Mouse (Mus musculus): ENCODE measurements around the gene Abcb11.

The Abcb11 gene

DNA sequence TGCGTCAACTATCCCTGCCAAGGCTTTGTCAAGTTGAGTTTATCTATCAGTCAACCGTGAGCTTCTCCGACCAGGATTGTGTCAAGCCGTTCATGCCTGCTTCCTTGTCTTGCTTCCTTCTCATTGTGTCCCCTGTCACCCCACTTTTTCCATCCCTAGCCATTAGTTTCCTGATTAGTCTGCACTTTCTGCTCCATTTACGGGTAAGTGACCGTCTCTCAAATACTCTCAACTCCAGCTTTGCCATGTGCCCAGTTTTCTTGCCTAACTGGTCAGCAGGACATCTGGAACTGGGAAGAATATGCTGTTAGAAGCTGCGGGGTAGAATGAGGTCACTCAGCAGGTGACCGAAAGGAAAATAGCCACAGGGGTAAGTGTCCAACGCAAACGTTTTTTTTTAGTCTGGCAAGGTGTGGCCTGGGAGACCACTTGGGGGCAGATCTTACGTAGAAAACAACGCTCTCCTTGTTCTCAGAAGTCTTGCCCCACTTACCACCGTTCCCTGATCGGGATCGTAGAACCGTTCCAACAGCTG, 94.1 kb downstream of the Abcb11 start:
- DNase-seq, result no peak

GRCm38 (mm10) chr2:69247081-69247480, 95.3 kb downstream of the Abcb11 start:
- DNase-seq, result no peak

GRCm38 (mm10) chr2:69244924-69245323, 97.5 kb downstream of the Abcb11 start:
- DNase-seq, result no peak

GRCm38 (mm10) chr2:69239315-69239714, 103.1 kb downstream of the Abcb11 start:
- DNase-seq, result no peak

GRCm38 (mm10) chr2:69234976-69235678, 107.3 kb downstream of the Abcb11 start:
- DNase-seq, result no peak

GRCm38 (mm10) chr2:69232101-69232500, 110.3 kb downstream of the Abcb11 start:
- DNase-seq, result no peak

DNA sequence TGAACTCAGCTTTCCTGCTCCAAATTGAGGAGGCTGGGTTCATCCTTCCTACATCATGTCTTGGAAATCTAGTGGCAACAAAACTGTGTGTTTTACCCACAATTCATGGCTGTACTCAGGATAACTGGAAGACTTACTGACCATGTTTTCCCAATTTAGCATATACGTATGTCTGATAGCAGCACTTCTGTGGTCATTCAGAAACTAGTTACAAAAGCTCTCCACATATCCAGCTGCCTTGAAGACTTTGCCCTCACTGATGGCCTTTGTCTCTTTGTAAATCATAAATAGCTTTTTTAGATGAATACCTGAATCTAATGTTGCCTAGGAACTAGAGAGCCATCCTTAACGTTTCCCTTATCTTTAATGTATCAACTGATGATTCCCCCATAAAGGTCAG, 112.3 kb downstream of the Abcb11 start:
- DNase-seq, result no peak

GRCm38 (mm10) chr2:69228635-69229034, 113.8 kb downstream of the Abcb11 start:
- no peak for DNase-seq

- DNase-seq, result no peak
Observed at GRCm38 (mm10) chr2:69226876-69227275, 115.5 kb downstream of the Abcb11 start.

- no peak for DNase-seq
Observed at GRCm38 (mm10) chr2:69224724-69225123, 117.7 kb downstream of the Abcb11 start.

DNA sequence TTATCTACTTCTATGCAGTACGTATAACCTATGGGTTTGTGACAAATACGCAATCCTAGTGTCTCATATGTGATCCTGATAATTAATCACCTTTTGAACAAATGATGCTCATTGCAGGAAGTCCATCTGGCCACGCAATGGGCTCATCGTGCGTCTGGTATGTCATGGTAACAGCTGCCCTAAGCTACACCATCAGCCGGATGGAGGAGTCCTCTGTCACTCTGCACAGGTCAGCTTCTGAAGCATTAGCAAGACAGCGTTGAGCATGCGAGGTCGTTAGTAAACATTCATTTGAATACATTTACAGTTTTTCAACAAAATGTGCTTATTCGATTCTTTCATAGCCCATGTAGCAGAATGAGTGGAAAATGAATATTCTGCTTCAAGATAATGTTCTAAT, 119.6 kb downstream of the Abcb11 start:
- DNase-seq, result no peak

GRCm38 (mm10) chr2:69221868-69222416, 120.5 kb downstream of the Abcb11 start:
- DNase-seq, result no peak

DNA sequence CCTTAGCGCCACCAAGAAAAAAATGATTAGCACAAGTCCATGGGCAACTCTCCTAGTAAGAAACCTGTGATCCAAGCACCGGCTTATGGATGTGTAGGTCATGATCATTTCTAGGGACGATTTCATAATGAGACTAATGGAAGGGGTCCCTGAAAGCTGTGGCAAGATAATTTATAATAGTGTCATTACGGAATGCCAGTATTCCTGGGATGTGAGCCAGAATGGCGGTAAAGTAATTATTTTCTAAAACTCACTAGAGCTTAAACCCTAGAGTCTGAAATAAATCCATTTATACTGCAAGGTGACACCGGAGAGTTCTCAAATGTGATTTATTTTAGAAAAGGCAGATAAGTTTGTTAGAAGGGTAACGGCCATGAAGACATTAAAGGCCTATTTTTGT, 127.2 kb downstream of the Abcb11 start:
- no peak for DNase-seq

DNA sequence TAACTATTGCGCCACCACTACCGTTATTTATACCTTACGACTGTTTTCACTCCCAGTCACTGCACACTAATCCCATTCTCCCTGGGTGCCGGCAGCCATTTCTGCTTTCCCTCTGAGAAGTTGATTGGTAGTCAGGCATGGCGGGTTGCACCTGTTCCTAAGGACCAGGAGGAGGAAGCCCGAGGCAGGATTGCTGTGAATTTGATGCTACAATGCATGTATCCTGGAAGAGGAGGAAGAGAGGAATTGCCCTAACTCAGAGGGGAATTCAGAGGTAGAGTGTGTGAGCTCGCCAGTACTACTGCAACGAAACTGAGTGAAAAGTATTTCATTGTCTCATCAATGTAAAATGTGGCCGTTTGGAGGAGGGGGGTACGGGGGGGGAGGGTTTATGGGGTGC, 129.8 kb downstream of the Abcb11 start:
- no peak for DNase-seq

DNA sequence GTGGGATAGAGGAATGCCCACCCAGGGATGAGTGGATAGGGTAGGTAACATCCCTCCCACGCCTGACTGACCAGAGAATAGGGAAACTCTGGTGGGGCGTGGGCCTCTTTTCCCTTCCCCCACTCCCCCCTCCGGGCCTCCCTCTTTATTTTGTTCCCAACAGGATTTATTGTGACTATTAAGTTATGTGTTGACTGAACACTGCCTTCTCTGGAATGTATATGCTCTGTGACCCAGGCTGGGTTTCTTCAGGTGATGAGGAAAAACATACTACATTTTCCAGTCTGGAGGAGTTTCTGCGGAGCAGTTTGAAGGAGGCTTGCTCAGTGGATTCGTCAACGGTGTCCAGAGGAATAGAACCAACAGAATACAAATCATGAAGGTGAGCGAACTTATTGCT, 131.6 kb downstream of the Abcb11 start, which contains the start of gene G6pc2:
G6pc2 (plus strand) TSS at position 301 of the 400 bp plus-strand sequence.
- DNase-seq, result no peak

DNA sequence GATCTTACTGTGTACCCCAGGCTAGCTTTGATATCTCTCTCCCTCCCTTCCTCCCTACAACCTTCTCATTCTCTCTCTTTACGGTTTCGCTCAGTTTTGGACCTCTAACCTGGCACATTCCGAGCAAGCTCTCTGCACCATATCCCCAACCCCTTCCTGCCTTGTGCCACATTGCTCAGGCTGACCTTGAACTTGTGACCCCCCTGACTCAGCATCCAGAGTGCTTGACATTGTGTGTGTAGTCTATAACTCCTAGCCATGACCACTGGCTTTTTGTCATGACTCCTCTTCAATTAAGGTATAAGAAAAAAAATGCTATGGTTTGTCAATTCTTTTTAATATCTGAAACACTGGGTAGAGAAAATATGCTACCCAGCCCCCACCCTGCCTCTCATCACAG, 132.7 kb downstream of the Abcb11 start:
- no peak for DNase-seq

DNA sequence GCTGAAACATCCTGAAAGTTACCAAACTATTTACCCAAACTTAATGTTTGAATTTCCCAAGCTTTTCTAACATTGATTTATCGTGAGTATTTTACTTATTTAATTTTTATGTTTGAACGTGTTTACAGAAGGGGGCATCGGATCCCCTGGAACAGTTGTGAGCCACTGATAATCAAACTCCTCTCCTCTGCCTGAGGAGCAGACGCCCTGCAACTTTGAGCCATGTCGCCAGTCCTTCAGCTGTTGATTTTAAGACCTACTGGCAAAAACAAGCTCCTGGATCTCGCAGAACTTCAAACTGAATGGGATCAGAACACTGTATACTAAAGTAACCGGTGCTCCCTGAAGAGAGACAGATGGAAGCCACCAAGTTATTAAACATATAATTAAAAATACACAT, 135.9 kb downstream of the Abcb11 start:
- no peak for DNase-seq

DNA sequence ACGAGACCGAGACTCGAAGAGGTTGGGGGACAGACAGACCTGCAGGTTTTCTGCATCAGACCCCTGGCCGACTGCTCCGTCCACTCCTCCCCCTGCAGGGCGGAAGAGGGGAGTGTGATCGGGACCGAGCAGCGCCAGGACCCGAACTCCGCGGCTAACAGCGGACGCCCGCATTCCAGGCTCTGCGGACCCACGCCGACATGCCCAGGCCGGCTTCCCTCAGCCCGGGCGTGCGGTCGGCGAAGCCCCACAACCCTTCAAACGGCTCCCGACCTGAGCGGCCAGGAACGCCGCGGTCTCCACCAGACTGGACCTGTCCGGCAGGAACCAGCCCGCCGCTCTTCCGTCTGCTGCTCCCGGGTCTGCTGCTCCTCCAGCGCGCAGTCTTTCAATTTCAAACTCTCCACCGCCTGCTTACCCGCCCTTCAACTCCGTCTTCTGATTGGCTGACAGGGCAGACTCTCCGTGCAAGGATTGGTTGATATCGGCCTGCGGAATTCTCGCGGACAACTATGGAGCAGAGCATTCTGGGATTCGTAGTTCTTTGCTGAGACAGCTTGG, 136.5 kb downstream of the Abcb11 start, which contains the start of gene Spc25:
Spc25 (minus strand) TSS at position 404 of the 561 bp plus-strand sequence.
- peak; percentile 93 for DNase-seq

DNA sequence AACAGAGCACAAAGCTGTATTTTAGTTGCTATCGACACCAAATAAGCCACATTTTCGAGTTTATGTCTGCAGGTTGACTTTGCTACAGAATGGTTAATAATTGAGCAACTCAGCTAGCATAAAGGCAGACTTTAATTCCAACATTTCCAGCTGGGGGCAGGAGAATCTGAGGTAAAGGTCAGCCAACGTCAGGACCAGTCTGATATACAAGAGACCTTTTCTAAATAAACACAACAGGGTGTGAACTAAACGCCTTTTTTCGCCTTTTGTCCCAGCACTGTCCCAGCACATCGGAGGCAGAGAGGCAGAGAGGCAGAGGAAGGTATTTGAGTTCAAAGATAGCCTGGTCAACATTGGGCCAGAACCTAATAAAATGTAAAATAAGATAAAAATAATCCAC, 137.2 kb downstream of the Abcb11 start:
- no peak for DNase-seq

DNA sequence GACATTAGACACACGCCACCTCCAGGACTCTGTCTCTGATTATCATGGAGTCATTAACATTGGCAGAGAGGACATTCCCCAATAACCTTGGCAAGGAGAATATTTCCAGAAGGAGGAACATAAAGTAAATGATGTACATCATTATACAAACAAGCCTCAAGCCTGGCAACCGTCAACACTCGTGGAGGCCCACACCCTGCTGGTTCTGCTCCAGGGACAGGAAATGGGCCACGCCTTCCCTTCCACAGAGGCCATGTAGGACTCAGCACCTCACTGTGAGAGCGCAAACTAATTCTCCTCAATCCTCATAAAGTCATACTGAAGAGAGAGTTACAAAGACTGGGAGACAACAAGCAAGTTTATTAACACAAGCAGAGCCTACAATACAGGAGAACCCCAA, 148.9 kb downstream of the Abcb11 start:
- no peak for DNase-seq

DNA sequence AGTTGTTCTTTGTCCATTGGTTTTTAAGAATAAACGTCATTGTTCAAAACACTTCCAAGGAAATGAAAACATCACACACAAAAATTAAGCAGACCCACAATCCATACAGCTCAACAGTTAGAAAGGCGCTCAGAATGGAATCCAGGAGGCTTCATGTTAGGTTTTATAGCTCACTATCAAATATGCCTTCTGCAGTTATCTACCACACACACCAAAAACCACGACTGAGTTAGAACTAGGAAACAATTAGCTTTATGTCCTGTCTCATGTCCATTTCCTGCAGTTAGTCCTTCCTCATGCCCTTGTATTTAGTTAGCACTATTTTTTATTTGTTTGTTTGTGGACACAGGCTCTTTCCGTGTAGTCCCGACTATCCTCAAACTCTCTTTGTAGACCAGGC, 151.4 kb downstream of the Abcb11 start:
- DNase-seq, result no peak

DNA sequence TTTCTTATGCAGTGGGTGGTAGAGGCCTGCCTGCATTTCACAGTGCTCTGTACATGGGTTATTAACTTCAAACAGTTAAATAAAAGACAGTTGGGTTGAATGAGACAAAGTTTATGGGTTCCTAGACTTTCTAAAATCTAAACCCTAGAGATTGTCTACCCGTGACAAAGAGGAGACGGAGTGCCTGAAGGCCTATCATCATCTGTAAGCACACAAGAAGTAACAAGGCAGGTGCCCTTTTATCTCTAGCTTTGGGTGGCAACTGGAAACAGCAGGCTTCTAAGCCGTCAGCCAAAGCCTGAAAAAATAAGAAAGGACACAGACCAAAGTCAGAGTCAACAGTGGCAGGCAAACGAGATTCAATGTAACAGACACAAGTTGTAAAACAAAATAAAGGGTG, 153.2 kb downstream of the Abcb11 start:
- DNase-seq, result no peak

DNA sequence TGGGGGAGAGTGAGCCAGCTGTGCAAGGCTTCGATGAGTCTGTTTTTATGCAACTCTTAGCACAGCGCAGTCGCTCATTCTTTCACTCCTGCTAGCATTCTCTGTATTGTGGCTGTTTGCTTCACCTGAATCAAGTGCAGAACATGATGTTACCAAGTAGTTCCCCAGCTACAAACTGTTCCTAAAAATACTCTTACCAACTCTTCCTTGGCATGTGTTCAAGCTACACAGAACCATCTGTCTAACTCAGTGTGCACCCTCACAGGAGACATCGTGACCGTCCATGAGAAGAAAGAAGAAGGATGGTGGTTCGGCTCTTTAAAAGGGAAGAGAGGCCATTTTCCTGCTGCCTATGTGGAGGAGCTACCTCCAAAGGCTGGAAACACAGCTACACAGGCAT, 153.7 kb downstream of the Abcb11 start:
- peak; percentile 56 for DNase-seq
